ENCODE assay signal across 13 mouse cellular contexts in genomic region chr6:116397621-116398020, GRCm38 (mm10). TPM values are rescaled to one million over a fixed set of nuclear protein-coding genes. Genes with fewer than 3 reads are reported as not detected.
DNase-seq lines count a peak whose midpoint lies in the region; ATAC-seq and TF ChIP-seq lines count a peak whose summit lies in the region.
"Had no signal": no experiment of that assay in that cellular context is flagged by ENCODE, and none has a peak within 500 bp of the region (broad histone marks: within the 10 kb centered on the region; RNA-seq: fewer than 3 reads in every experiment).

No protein-coding gene starts in this region.

- H3K27ac ChIP-seq in forebrain, embryonic 13.5 days = peak overlapping the region; percentile 27
- peak overlapping the region; percentile 41; the same call in 1 of the 2 replicates for H3K27ac ChIP-seq in hindbrain, postnatal 0 days
- peak overlapping the region; percentile 58 for H3K27ac ChIP-seq in neural tube, embryonic 14.5 days (ENCODE audit: low read depth, low read length)
- H3K27ac ChIP-seq: limb, embryonic 13.5 days had no signal

- H3K4me3 ChIP-seq in forebrain, embryonic 13.5 days = no peak overlapping the region
- no peak overlapping the region for H3K4me3 ChIP-seq in hindbrain, postnatal 0 days (ENCODE audit: low read length)
- H3K4me3 ChIP-seq in neural tube, embryonic 14.5 days (ENCODE audit: low read depth, low read length) = no peak overlapping the region
- H3K4me3 ChIP-seq: erythroblast, embryonic 14.5 days; limb, embryonic 13.5 days had no signal

- 4% methylated on average over 6 of the region's 6 CpGs for WGBS in forebrain, embryonic 13.5 days
- 16% methylated on average over 6 of the region's 6 CpGs for WGBS in hindbrain, postnatal 0 days
- WGBS in neural tube, embryonic 14.5 days = 6% methylated on average over 6 of the region's 6 CpGs

- H3K4me2 ChIP-seq in forebrain, embryonic 13.5 days = peak overlapping the region; percentile 9; the same call in 1 of the 2 replicates
- no peak overlapping the region for H3K4me2 ChIP-seq in hindbrain, postnatal 0 days (ENCODE audit: low read depth, low read length)
- H3K4me2 ChIP-seq in neural tube, embryonic 14.5 days (ENCODE audit: low read depth, low read length) = no peak overlapping the region
- H3K4me2 ChIP-seq: limb, embryonic 13.5 days had no signal

- intact Hi-C loops in heart, postnatal 25 days (cut with DNase I) = no loop called here
- intact Hi-C loops in left cerebral cortex, postnatal 36 days (cut with DNase I) = no loop called here

- H3K27me3 ChIP-seq in forebrain, embryonic 13.5 days = no peaks in the 10 kb centered on the region
- H3K27me3 ChIP-seq in hindbrain, postnatal 0 days (ENCODE audit: insufficient read depth, low read length) = no peaks in the 10 kb centered on the region
- H3K27me3 ChIP-seq in neural tube, embryonic 14.5 days (ENCODE audit: control insufficient read depth, insufficient read depth, low read length) = no peaks in the 10 kb centered on the region
- H3K27me3 ChIP-seq: limb, embryonic 13.5 days had no signal

- H3K4me1 ChIP-seq in forebrain, embryonic 13.5 days = peaks cover 26% of the 10 kb centered on the region
- H3K4me1 ChIP-seq in hindbrain, postnatal 0 days (ENCODE audit: insufficient read depth, low read length) = peaks cover 6% of the 10 kb centered on the region; the same call in 1 of the 2 replicates
- H3K4me1 ChIP-seq in neural tube, embryonic 14.5 days (ENCODE audit: control insufficient read depth, insufficient read depth, low read length) = peaks cover 11% of the 10 kb centered on the region
- H3K4me1 ChIP-seq: limb, embryonic 13.5 days had no signal

- peak; percentile 66 for DNase-seq in heart, adult 11 months
- DNase-seq in heart, postnatal 25 days (ENCODE audit: low spot score) = no peak
- DNase-seq in hindbrain, postnatal 0 days (ENCODE audit: low spot score) = peak; percentile 25
- no peak for DNase-seq in thymus, postnatal 36 days
- no peak for DNase-seq in gastrocnemius, postnatal 10 days
- no peak for DNase-seq in left cerebral cortex, postnatal 36 days (ENCODE audit: low spot score in 2 of 2)
- DNase-seq: cerebellum, postnatal 10 days; gastrocnemius, postnatal 25 days; lung, adult 2 months had no signal

- H3K36me3 ChIP-seq in forebrain, embryonic 13.5 days (ENCODE audit: poor library complexity, severe bottlenecking) = peaks cover 5% of the 10 kb centered on the region; the same call in 1 of the 2 replicates
- H3K36me3 ChIP-seq in hindbrain, postnatal 0 days (ENCODE audit: insufficient read depth, low read length) = 0 out of 2 replicates have a peak, but pooled peaks cover 7% of the 10 kb centered on the region
- H3K36me3 ChIP-seq in neural tube, embryonic 14.5 days (ENCODE audit: control insufficient read depth, insufficient read depth, low read length) = peaks cover 8% of the 10 kb centered on the region; the same call in 1 of the 2 replicates

- H3K9me3 ChIP-seq in forebrain, embryonic 13.5 days (replicated peaks) = no peaks in the 10 kb centered on the region
- no peaks in the 10 kb centered on the region for H3K9me3 ChIP-seq in hindbrain, postnatal 0 days (ENCODE audit: low read length)
- H3K9me3 ChIP-seq in neural tube, embryonic 14.5 days (ENCODE audit: control insufficient read depth, low read length) = no peaks in the 10 kb centered on the region
- H3K9me3 ChIP-seq: limb, embryonic 13.5 days had no signal

- peak; percentile 90; the same call in 1 of the 2 replicates for ATAC-seq in forebrain, embryonic 13.5 days
- ATAC-seq in hindbrain, postnatal 0 days = 0 out of 2 replicates have a peak, but pooled peaks have one; percentile 29
- ATAC-seq in neural tube, embryonic 14.5 days (ENCODE audit: low read depth) = peak; percentile 88

- no peak for TF ChIP-seq CTCF in hindbrain, postnatal 0 days (IDR thresholded peaks at IDR 0.05; ENCODE audit: low read depth)

- no peak overlapping the region for H3K9ac ChIP-seq in forebrain, embryonic 13.5 days
- H3K9ac ChIP-seq in hindbrain, postnatal 0 days (replicated peaks; ENCODE audit: low read length) = no peak overlapping the region
- no peak overlapping the region for H3K9ac ChIP-seq in neural tube, embryonic 14.5 days (replicated peaks; ENCODE audit: low read depth, low read length)
- H3K9ac ChIP-seq: limb, embryonic 13.5 days had no signal

RNA-seq across cellular contexts. Expression of gene March8, which starts 59.8 kb away (rescaled TPM):
- 10 to 100 TPM; 38.6 to 41.2 TPM for total RNA-seq in heart, postnatal 25 days (2021)
- 40.7 and 49.3 TPM in 2 replicates for polyA plus RNA-seq in forebrain, embryonic 13.5 days (2015; fragmentation: Nextera tagmentation; extraction: Ambion mirVana)
- 116 and 118 TPM in 2 replicates for total RNA-seq in hindbrain, postnatal 0 days (2014; rRNA removed)
- polyA plus RNA-seq in hindbrain, postnatal 0 days (2015; fragmentation: Nextera tagmentation; extraction: Ambion mirVana) = 38.8 and 40.0 TPM in 2 replicates
- polyA plus RNA-seq in neural tube, embryonic 14.5 days (2014; fragmentation: Nextera tagmentation; extraction: Ambion mirVana) = 64.0 and 72.8 TPM in 2 replicates
- total RNA-seq in gastrocnemius, postnatal 10 days (2021) = 10 to 100 TPM; 27.4 to 31.3 TPM
- 10 to 100 TPM; 48.4 to 50.1 TPM for total RNA-seq in left cerebral cortex, postnatal 36 days (2021)

Comparison
In these comparisons a context has a peak if more than half of its experiments do, and no peak if none do; other contexts are left out.
1. DNase-seq: peak in heart, adult 11 months (single experiment) and hindbrain, postnatal 0 days (single experiment); none in heart, postnatal 25 days (single experiment), thymus, postnatal 36 days (0 of 2), gastrocnemius, postnatal 10 days (single experiment) and left cerebral cortex, postnatal 36 days (0 of 2).
2. ATAC-seq: peak in every context shown above with its lines; median percentile 90 in forebrain, embryonic 13.5 days; 88 in neural tube, embryonic 14.5 days; 29 in hindbrain, postnatal 0 days.
3. Peak in every context shown above with its lines, with median percentiles within 50 percentile points of each other: H3K27ac ChIP-seq.